Mouse (Mus musculus) limb, embryonic 14.5 days (tissue): ENCODE data around the gene Gabra6. TPM values are rescaled to one million over a fixed set of nuclear protein-coding genes. Genes with fewer than 3 reads are reported as not detected.

Experiments
- ATAC-seq: fragments of 200-750 bp; cut with Nextera tagmentation; 2 replicates; pipeline ENCODE4 v1.8.0; 2017; ENCODE audit warnings: low read depth, moderate number of reproducible peaks, moderate TSS enrichment; ENCODE audit not compliant: low FRiP score
- DNase-seq: peaks from one replicate; pipeline ENCODE4 v3.0.0-alpha.2; 2015; ENCODE audit warnings: low spot score
- H3K27ac ChIP-seq: fragments of 300-500 bp; sonication (generic); replicated peaks from 2 replicates; pipeline ENCODE4 v1.5.1; 2014; ENCODE audit warnings: low read depth, mild to moderate bottlenecking, low read length, moderate library complexity, mixed read lengths
- H3K27me3 ChIP-seq: fragments of 300-500 bp; sonication (generic); 2 replicates; pipeline ENCODE4 v1.6.1; 2014; ENCODE audit warnings: low read length, mixed read lengths; ENCODE audit not compliant: control insufficient read depth, insufficient read depth
- H3K36me3 ChIP-seq: fragments of 300-500 bp; sonication (generic); 2 replicates; pipeline ENCODE4 v1.6.1; 2014; ENCODE audit warnings: mild to moderate bottlenecking, low read length, moderate library complexity, mixed read lengths; ENCODE audit not compliant: control insufficient read depth, insufficient read depth
- H3K4me1 ChIP-seq: fragments of 300-500 bp; sonication (generic); 2 replicates; pipeline ENCODE4 v1.6.1; 2014; ENCODE audit warnings: antibody characterized with exemption, low read length, mixed read lengths; ENCODE audit not compliant: control insufficient read depth, insufficient read depth
- H3K4me2 ChIP-seq: fragments of 300-500 bp; sonication (generic); replicated peaks from 2 replicates; pipeline ENCODE4 v1.6.1; 2014; ENCODE audit warnings: low read depth, mild to moderate bottlenecking, low read length, moderate library complexity; ENCODE audit not compliant: severe bottlenecking
- H3K4me3 ChIP-seq: fragments of 300-500 bp; sonication (generic); replicated peaks from 2 replicates; pipeline ENCODE4 v1.5.1; 2014; ENCODE audit warnings: low read length
- H3K9ac ChIP-seq: fragments of 300-500 bp; sonication (generic); 2 replicates; pipeline ENCODE4 v1.6.1; 2014; ENCODE audit warnings: mild to moderate bottlenecking, low read depth, low read length, moderate library complexity; ENCODE audit not compliant: severe bottlenecking
- H3K9me3 ChIP-seq: fragments of 300-500 bp; sonication (generic); 2 replicates; pipeline ENCODE4 v1.6.1; 2016; ENCODE audit warnings: low read length; ENCODE audit not compliant: control insufficient read depth
- POLR2A ChIP-seq: fragments of 200-500 bp; IDR thresholded peaks from 2 replicates; pipeline ENCODE4 v1.8.0; 2012; ENCODE audit warnings: inconsistent platforms, mild to moderate bottlenecking, moderate library complexity, borderline replicate concordance; ENCODE audit not compliant: insufficient read depth, insufficient read length; ENCODE audit errors: extremely low read depth
- WGBS: fragments of 180-500 bp; shearing (Covaris S2); extraction: QIAGEN DNeasy Blood & Tissue Kit; methylation state at CpG from one replicate; pipeline ENCODE4 v1.1.7; 2014; 5-methylcytosine and 5-hydroxymethylcytosine counted together
- polyA plus RNA-seq, 2 experiments: library from polyadenylated mRNA; depleted of rRNA in 1 of 2; stranded (reverse) in 1 of 2; unstranded in 1 of 2; fragments of >200 nt; fragmentation: Nextera tagmentation in 1 of 2; extraction: Ambion mirVana in 1 of 2; gene quantifications; 2 replicates each; pipeline versions ENCODE4 v1.2.1 to v1.2.3; 2012 to 2014

Gene Gabra6
- polyA plus RNA-seq, 2 experiments = not detected

GRCm38 (mm10) chr11:42258978-42259377 lies 61.9 kb downstream of the Gabra6 start:
- no peaks in the 10 kb centered on the region for H3K4me1 ChIP-seq
- WGBS = 80% methylated on average over 3 of the region's 3 CpGs
- TF ChIP-seq POLR2A = no peak
- no peak overlapping the region for H3K4me2 ChIP-seq
- no peak overlapping the region for H3K9ac ChIP-seq
- no peak overlapping the region for H3K27ac ChIP-seq
- DNase-seq (no peak), ATAC-seq (no peak)
- no peaks in the 10 kb centered on the region for H3K36me3 ChIP-seq
- H3K27me3 ChIP-seq = no peaks in the 10 kb centered on the region
- no peak overlapping the region for H3K4me3 ChIP-seq
- no peaks in the 10 kb centered on the region for H3K9me3 ChIP-seq

Other genes with a start within 250 kb of the Gabra6 start
- 0.83 and 1.2 TPM in 2 replicates for gene Gabra1, start 138.1 kb downstream of the Gabra6 start, polyA plus RNA-seq (2012; rRNA removed)
- gene Gabra1, start 138.1 kb downstream of the Gabra6 start, polyA plus RNA-seq (2014; fragmentation: Nextera tagmentation; extraction: Ambion mirVana) = 2.5 and 2.8 TPM in 2 replicates
- 0.61 and 0.65 TPM in 2 replicates for gene Gabrb2, start 98.7 kb upstream of the Gabra6 start, polyA plus RNA-seq (2012; rRNA removed)
- 1.5 and 1.8 TPM in 2 replicates for gene Gabrb2, start 98.7 kb upstream of the Gabra6 start, polyA plus RNA-seq (2014; fragmentation: Nextera tagmentation; extraction: Ambion mirVana)